Mouse (Mus musculus): ENCODE data around the gene Gm21256. TPM values are rescaled to one million over a fixed set of nuclear protein-coding genes. Genes with fewer than 3 reads are reported as not detected.
"Not testable (repeated sequence)": the region's sequence is repeated elsewhere in the genome, so short reads cannot be mapped to it uniquely, and the experiment has no call there.

Gm21256 gene
- polyA plus RNA-seq (2016; fragmentation: Nextera tagmentation; extraction: Ambion mirVana) = not detected in 2 replicates

GRCm38 (mm10) chrY:47450660-47451059, at the start of gene Gm21256:
TSS of gene Gm21256 (plus strand) at chrY:47450960.
- H3K4me2 ChIP-seq (replicated peaks); H3K9ac ChIP-seq; H3K27me3 ChIP-seq; H3K27ac ChIP-seq; H3K9me3 ChIP-seq; ATAC-seq (ENCODE audit: insufficient number of reproducible peaks, insufficient read depth, low FRiP score, low TSS enrichment); H3K4me1 ChIP-seq; H3K4me3 ChIP-seq; H3K36me3 ChIP-seq: not testable (repeated sequence)
- WGBS = no CpG with 5 or more reads among the region's 7 CpGs

Other genes with a start within 250 kb of the Gm21256 start
- not detected in 2 replicates for gene Gm21170, start 240.1 kb downstream of the Gm21256 start, polyA plus RNA-seq (2016; fragmentation: Nextera tagmentation; extraction: Ambion mirVana)

Data from embryonic facial prominence, embryonic 12.5 days (tissue).